Mouse (Mus musculus): ENCODE results near the gene Csnk1d. TPM values are rescaled to one million over a fixed set of nuclear protein-coding genes. Genes with fewer than 3 reads are reported as not detected.

The Csnk1d gene
- total RNA-seq, 2 experiments from 2014 or later = 129 to 137 TPM

GRCm38 (mm10) chr11:120984448-120985330 is 6.4 kb downstream of the Csnk1d start:
- DNase-seq = no peak

- DNase-seq = no peak
These were observed 8.7 kb downstream of the Csnk1d start for GRCm38 (mm10) chr11:120982459-120982858.

GRCm38 (mm10) chr11:120981661-120982060 is 9.5 kb downstream of the Csnk1d start:
- DNase-seq = no peak

GRCm38 (mm10) chr11:120980427-120981035 is 10.6 kb downstream of the Csnk1d start:
- DNase-seq = no peak

- DNase-seq = no peak
These were observed 11.3 kb downstream of the Csnk1d start for GRCm38 (mm10) chr11:120979711-120980426.

- DNase-seq = no peak
These were observed 17.8 kb downstream of the Csnk1d start for GRCm38 (mm10) chr11:120973318-120973717.

GRCm38 (mm10) chr11:120971237-120971636 is 19.9 kb downstream of the Csnk1d start:
- DNase-seq = no peak

- no peak for DNase-seq
These were observed 21.4 kb downstream of the Csnk1d start for GRCm38 (mm10) chr11:120969742-120970141.

GRCm38 (mm10) chr11:120965587-120965986 is 25.5 kb downstream of the Csnk1d start:
- DNase-seq = no peak

- DNase-seq = no peak
These were observed 26.7 kb downstream of the Csnk1d start for GRCm38 (mm10) chr11:120964195-120965157.

- no peak for DNase-seq
These were observed 28.2 kb downstream of the Csnk1d start for GRCm38 (mm10) chr11:120962909-120963308.

- no peak for DNase-seq
These were observed 28.9 kb downstream of the Csnk1d start for GRCm38 (mm10) chr11:120962050-120962771.

- DNase-seq = no peak
These were observed 29.5 kb downstream of the Csnk1d start for GRCm38 (mm10) chr11:120961594-120961993.

GRCm38 (mm10) chr11:120960248-120960647 is 30.9 kb downstream of the Csnk1d start:
- no peak for DNase-seq

- DNase-seq = no peak
These were observed 31.6 kb downstream of the Csnk1d start for GRCm38 (mm10) chr11:120959564-120959963.

- no peak for DNase-seq
These were observed 32.1 kb downstream of the Csnk1d start for GRCm38 (mm10) chr11:120959066-120959465.

GRCm38 (mm10) chr11:120957731-120958257 is 33.3 kb downstream of the Csnk1d start:
- no peak for DNase-seq

- no peak for DNase-seq
These were observed 34.1 kb downstream of the Csnk1d start for GRCm38 (mm10) chr11:120957052-120957451.

GRCm38 (mm10) chr11:120955701-120956100 is 35.4 kb downstream of the Csnk1d start:
- DNase-seq = no peak

GRCm38 (mm10) chr11:120954936-120955335 is 36.2 kb downstream of the Csnk1d start:
- DNase-seq = no peak

All from layer of hippocampus, postnatal 36 days (tissue).